Mouse (Mus musculus): Measurements from ENCODE around the gene Ccnd3. TPM values are rescaled to one million over a fixed set of nuclear protein-coding genes. Genes with fewer than 3 reads are reported as not detected.

The Ccnd3 gene
- polyA plus RNA-seq, 1 experiment: 580 TPM

GRCm38 (mm10) chr17:47472435-47473350 lies 32.2 kb upstream of the Ccnd3 start:
- TF ChIP-seq GATA1 (IDR thresholded peaks at IDR 0.05; ENCODE audit: low read length): no peak

- TF ChIP-seq GATA1 (IDR thresholded peaks at IDR 0.05; ENCODE audit: low read length): no peak
Measured at GRCm38 (mm10) chr17:47473434-47473974, 31.3 kb upstream of the Ccnd3 start.

GRCm38 (mm10) chr17:47474250-47474649 lies 30.6 kb upstream of the Ccnd3 start:
- no peak for TF ChIP-seq GATA1 (IDR thresholded peaks at IDR 0.05; ENCODE audit: low read length)

- no peak for TF ChIP-seq GATA1 (IDR thresholded peaks at IDR 0.05; ENCODE audit: low read length)
Measured at GRCm38 (mm10) chr17:47475181-47475580, 29.7 kb upstream of the Ccnd3 start.

GRCm38 (mm10) chr17:47475714-47476113 lies 29.1 kb upstream of the Ccnd3 start:
- TF ChIP-seq GATA1 (IDR thresholded peaks at IDR 0.05; ENCODE audit: low read length): no peak

GRCm38 (mm10) chr17:47479887-47480286 lies 25.0 kb upstream of the Ccnd3 start:
- TF ChIP-seq GATA1 (IDR thresholded peaks at IDR 0.05; ENCODE audit: low read length): no peak

GRCm38 (mm10) chr17:47482401-47482800 lies 22.4 kb upstream of the Ccnd3 start:
- TF ChIP-seq GATA1 (IDR thresholded peaks at IDR 0.05; ENCODE audit: low read length): no peak

GRCm38 (mm10) chr17:47484241-47484921 lies 20.5 kb upstream of the Ccnd3 start:
- TF ChIP-seq GATA1 (IDR thresholded peaks at IDR 0.05; ENCODE audit: low read length): no peak

- no peak for TF ChIP-seq GATA1 (IDR thresholded peaks at IDR 0.05; ENCODE audit: low read length)
Measured at GRCm38 (mm10) chr17:47484993-47485392, 19.9 kb upstream of the Ccnd3 start.

GRCm38 (mm10) chr17:47485791-47486190 lies 19.1 kb upstream of the Ccnd3 start:
- no peak for TF ChIP-seq GATA1 (IDR thresholded peaks at IDR 0.05; ENCODE audit: low read length)

GRCm38 (mm10) chr17:47490791-47491190 lies 14.1 kb upstream of the Ccnd3 start:
- no peak for TF ChIP-seq GATA1 (IDR thresholded peaks at IDR 0.05; ENCODE audit: low read length)

- TF ChIP-seq GATA1 (IDR thresholded peaks at IDR 0.05; ENCODE audit: low read length): no peak
Measured at GRCm38 (mm10) chr17:47492731-47493130, 12.1 kb upstream of the Ccnd3 start.

GRCm38 (mm10) chr17:47493653-47494052 lies 11.2 kb upstream of the Ccnd3 start:
- no peak for TF ChIP-seq GATA1 (IDR thresholded peaks at IDR 0.05; ENCODE audit: low read length)

- no peak for TF ChIP-seq GATA1 (IDR thresholded peaks at IDR 0.05; ENCODE audit: low read length)
Measured at GRCm38 (mm10) chr17:47494132-47494531, 10.7 kb upstream of the Ccnd3 start.

GRCm38 (mm10) chr17:47501531-47501930 lies 3.3 kb upstream of the Ccnd3 start:
- TF ChIP-seq GATA1 (IDR thresholded peaks at IDR 0.05; ENCODE audit: low read length): no peak

Measured in G1E-ER4 (cell line).